Mouse (Mus musculus): ENCODE results near the gene Jmjd7.
A peak's percentile ranks its signal among the peaks of the same experiment; 100 is the strongest.

Jmjd7 gene

GRCm38 (mm10) chr2:120026984-120027949 lies at the start of gene Jmjd7, which contains the start of gene Gm28042:
Gene Jmjd7, plus strand, starts transcription at chr2:120027483.
Gene Gm28042, plus strand, starts transcription at chr2:120027493.
- peak; percentile 90 for DNase-seq (ENCODE audit: low read depth)

GRCm38 (mm10) chr2:119980343-119980986 lies 46.8 kb upstream of the Jmjd7 start:
- DNase-seq (ENCODE audit: low read depth), result no peak

DNA sequence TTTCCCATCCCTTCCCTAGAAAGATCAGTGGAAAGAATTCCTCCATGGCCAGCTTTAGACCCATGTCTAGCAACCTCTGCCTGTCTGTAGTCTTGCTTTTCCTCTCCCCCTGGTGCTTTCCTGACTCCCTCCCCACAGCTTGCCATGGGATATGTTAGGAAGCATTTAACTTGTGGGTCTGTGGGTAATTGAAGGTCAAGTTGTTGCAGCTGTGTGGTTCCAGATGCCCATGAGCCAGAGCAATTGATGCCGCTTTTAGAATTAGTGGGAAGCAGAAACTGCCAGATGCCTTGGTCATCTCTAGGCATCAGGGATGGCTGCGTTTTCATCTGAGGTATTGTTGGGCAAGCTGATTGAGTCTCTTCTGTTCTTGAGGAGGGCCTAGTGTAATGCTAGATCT lies 45.7 kb upstream of the Jmjd7 start:
- DNase-seq (ENCODE audit: low read depth), result no peak

- DNase-seq (ENCODE audit: low read depth), result no peak
Measured at GRCm38 (mm10) chr2:119985871-119986270, 41.4 kb upstream of the Jmjd7 start.

- DNase-seq (ENCODE audit: low read depth), result no peak
Measured at GRCm38 (mm10) chr2:119986369-119986768, 40.9 kb upstream of the Jmjd7 start.

GRCm38 (mm10) chr2:119987441-119987840 lies 39.8 kb upstream of the Jmjd7 start:
- DNase-seq (ENCODE audit: low read depth), result no peak

DNA sequence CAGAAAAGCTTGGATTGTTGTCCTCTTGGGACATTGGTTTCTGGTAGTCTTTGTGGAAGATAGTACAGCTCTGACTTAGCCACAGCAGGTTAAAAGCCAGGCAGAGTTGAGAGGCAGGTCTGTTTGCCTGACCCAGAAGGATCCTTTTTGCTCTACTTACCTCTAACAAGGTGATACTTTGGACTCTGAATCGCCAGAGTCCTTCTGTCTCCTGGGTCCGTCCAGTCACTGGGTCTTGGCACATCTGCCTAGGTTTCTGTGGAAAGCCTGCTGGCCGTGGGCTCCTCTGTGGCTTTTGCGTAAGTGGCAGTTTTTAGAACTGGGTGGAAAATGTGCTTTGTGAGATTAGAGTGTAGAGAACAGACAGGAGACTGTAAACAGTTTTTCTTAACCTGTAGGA lies 38.3 kb upstream of the Jmjd7 start:
- no peak for DNase-seq (ENCODE audit: low read depth)

GRCm38 (mm10) chr2:119990881-119991280 lies 36.4 kb upstream of the Jmjd7 start:
- DNase-seq (ENCODE audit: low read depth), result no peak

- DNase-seq (ENCODE audit: low read depth), result no peak
Measured at GRCm38 (mm10) chr2:119992349-119992748, 34.9 kb upstream of the Jmjd7 start.

DNA sequence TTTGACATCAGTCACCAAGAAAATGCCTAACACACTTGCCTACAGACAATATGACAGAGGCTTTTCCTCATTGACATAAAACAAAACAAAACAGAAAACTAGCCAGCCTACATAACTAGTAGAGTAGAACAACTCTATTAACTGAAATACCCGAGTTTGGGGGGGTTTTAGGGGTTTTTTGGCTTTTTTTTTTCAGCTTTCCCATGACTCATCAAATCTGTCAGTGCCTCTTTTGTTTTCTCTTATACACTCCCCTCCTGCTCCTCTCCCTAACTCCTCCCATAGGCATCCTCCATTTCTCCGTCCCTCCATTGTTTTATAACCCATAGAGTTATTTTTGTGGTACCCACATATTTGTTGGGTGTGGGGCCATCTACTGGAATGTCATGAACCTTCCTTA lies 33.8 kb upstream of the Jmjd7 start:
- no peak for DNase-seq (ENCODE audit: low read depth)

DNA sequence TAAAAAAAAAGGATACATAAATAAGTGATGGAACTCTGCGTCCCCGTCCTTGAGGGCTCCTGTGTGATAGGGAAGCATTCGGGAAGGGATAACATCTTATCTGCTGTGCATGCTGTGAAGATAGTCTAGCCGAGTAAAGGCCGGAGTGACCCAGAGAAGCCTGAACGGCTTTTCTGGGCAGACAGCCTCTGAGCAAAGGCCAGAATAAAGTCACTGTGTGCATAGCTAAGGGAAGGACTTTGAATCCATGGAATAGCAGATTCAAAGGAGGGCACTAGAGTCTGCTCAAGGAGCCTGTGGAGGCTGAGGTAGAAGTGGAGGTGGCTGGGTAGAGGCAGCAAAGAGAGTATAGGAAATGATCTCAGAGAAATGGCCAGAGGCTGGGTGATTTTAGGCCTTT lies 32.4 kb upstream of the Jmjd7 start:
- DNase-seq (ENCODE audit: low read depth), result no peak

- no peak for DNase-seq (ENCODE audit: low read depth)
Measured at GRCm38 (mm10) chr2:119995391-119996281, 31.6 kb upstream of the Jmjd7 start.

GRCm38 (mm10) chr2:119997354-119997753 lies 29.9 kb upstream of the Jmjd7 start:
- no peak for DNase-seq (ENCODE audit: low read depth)

DNA sequence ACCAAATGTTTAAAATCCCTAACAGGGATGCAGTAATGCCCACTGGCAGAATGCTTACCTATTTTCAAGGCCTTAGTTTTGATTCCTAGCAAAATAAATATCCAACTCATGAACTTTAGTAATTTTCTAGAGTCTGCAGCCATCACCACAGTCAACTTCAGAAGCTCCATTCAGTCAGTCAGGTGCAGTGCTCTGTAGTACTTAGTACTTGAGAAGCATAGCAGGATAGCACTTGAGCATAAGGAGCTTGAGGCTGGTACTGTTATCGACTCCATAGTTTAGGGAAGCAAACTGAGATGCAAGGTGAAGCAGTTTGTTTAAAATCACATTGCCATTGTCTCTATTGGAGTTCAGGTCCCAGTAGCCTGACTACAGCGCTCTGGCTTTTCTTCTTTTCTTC lies 27.6 kb upstream of the Jmjd7 start:
- DNase-seq (ENCODE audit: low read depth), result no peak

DNA sequence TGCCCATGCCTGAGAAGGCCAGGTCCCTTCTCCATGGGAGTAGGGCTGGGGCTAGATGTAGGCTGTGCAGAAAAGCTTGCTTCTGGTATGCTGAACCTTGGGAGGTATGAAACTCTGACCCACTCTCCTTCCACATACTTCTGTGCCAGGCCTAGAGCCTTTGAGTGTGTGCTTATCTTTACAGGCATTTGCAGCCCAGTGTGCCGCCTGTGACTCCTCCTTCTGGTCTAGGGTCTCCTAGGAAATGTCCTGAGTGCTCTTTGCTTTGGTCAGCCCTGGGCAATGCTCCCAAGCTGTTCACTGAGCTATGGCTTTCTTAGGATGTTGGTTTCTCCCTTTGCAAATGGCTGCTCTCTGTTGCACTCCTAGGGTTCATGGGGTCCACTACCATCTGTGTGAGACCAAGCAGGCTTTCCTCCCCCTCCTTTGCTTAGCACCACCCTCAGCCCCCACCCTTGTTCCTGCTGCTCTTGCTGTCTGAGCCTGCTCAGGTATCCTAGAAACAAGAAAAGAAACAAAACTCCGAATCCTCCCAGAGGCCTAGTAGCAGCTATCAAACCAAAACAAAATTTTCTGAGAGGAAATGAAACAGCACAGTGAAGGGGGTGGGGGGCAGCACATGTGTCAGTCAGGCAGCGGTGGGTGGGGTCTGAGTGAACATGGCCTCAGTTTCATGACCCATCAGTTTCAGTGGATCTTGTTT lies 26.2 kb upstream of the Jmjd7 start:
- no peak for DNase-seq (ENCODE audit: low read depth)

DNA sequence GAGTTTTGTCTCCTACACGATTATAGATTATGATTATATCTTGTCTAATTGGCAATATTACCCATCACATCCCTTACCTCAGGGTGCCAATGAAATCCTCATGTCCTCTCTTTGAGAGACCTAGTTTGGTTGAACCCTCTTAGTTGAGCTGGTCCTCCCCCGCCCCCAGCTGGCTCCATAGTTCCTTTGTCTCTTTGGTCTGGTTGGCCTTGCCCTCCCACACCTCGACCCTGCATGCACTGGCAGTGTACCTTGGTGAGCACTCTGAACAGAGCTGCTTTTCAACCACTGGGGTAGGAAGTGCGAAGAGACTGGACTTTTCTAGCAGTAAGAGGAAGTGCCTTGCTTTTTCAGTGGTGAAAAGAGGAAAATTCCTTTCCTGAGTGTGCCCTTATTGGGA lies 25.3 kb upstream of the Jmjd7 start:
- no peak for DNase-seq (ENCODE audit: low read depth)

DNA sequence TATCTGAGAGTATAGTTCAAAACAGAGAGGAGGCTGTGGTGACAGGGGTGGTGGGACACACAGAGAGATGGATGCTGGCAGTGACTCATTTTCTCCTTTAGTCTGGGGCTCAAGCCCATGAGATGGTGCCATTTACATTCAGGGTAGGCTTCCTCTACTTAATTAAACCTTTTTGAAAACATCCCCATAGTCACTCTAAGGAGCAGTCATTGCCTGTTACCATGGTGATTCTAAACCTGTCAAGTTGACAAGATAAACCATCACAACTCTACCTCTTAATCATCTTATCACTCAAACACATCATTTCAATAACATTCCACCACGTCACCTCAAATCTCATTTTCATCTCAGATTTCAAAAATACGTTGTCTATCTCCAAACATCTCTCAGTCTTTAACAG lies 23.3 kb upstream of the Jmjd7 start:
- no peak for DNase-seq (ENCODE audit: low read depth)

DNA sequence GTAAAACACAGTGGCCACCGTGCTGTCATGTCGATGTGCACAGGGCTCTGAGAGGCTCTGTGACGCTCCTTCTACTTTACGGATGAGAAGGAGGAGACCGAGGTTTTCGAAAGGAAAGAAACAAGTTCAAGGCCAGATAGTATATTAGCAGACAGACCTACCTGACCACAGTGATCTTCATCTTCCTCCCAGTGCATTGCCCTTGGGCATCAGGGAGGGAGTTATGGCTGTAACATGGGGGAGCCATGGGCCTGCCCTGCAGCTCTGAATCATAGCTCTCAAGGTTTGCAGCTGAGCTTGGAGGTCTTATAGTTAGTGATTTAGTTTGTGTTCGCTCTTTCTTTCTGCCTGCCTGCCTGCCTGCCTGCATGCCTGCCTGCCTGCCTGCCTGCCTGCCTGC lies 20.6 kb upstream of the Jmjd7 start:
- DNase-seq (ENCODE audit: low read depth), result no peak

GRCm38 (mm10) chr2:120007680-120008210 lies 19.5 kb upstream of the Jmjd7 start:
- DNase-seq (ENCODE audit: low read depth), result no peak

- peak; percentile 18 for DNase-seq (ENCODE audit: low read depth)
Measured at GRCm38 (mm10) chr2:120008672-120009071, 18.6 kb upstream of the Jmjd7 start.

DNA sequence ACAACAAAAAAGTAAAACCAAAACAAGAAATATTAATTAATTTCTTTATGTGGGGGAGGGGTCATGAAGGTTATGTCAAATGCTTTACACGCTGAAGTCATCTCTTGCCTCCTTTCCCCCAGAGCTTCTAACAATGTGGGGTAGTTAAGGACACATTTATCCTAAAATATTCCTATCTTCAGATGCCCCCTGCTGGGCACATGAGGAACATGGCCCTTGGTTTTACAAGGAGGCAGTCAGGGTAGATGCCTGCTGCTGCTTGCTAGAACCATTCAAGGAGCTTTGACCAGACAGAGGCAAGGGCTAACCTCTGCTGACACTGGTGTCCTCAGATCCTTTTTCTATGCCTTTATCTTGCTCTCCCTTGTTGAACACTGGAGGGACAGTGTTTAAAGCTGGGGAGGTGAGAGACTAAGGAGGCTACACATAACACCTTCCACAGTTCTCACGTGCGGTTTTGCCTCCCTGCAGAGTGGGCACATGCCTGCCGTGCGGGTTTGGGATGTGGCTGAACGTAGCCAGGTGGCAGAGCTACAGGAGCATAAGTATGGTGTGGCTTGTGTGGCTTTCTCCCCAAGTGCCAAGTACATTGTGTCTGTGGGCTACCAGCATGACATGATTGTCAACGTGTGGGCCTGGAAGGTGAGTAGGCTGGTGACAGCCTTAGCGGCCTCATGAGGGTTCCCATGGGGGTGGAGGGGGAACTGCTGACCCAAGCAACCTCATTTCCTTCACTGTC lies 15.7 kb upstream of the Jmjd7 start:
- DNase-seq (ENCODE audit: low read depth), result peak; percentile 41

Measured in c-Kit-positive CD71-negative TER-119-negative erythroid progenitor cells, embryonic 14.5 days (primary cell).